Mouse (Mus musculus) ES-Bruce4 (cell line): ENCODE measurements around the gene Adamts12. TPM values are rescaled to one million over a fixed set of nuclear protein-coding genes. Genes with fewer than 3 reads are reported as not detected.

Experiments
- H3K27ac ChIP-seq: 2 replicates; pipeline ENCODE4 v1.5.1; 2012; ENCODE audit warnings: low read length, inconsistent platforms; ENCODE audit not compliant: insufficient read depth
- H3K27me3 ChIP-seq: 2 replicates; pipeline ENCODE4 v1.6.1; 2012; ENCODE audit warnings: mild to moderate bottlenecking, low read length, inconsistent platforms; ENCODE audit not compliant: control insufficient read depth, poor library complexity, insufficient read depth, severe bottlenecking
- H3K36me3 ChIP-seq: 2 replicates; pipeline ENCODE4 v1.6.1; 2012; ENCODE audit warnings: inconsistent platforms, mild to moderate bottlenecking, low read length, moderate library complexity; ENCODE audit not compliant: control insufficient read depth, poor library complexity, insufficient read depth, severe bottlenecking
- H3K4me1 ChIP-seq: one replicate; pipeline ENCODE4 v1.8.1; 2011; ENCODE audit warnings: low read length; ENCODE audit not compliant: control insufficient read depth, insufficient read depth
- H3K4me3 ChIP-seq: 2 replicates; pipeline ENCODE4 v1.5.1; 2011; ENCODE audit warnings: low read depth, mild to moderate bottlenecking, low read length
- H3K9ac ChIP-seq: 2 replicates; pipeline ENCODE4 v1.6.1; 2012; ENCODE audit warnings: low read depth, mild to moderate bottlenecking, inconsistent platforms; ENCODE audit not compliant: poor library complexity, severe bottlenecking
- H3K9me3 ChIP-seq: replicated peaks from 2 replicates; pipeline ENCODE4 v1.6.1; 2012; ENCODE audit warnings: mild to moderate bottlenecking, low read length, inconsistent platforms; ENCODE audit not compliant: control insufficient read depth, poor library complexity, insufficient read depth, severe bottlenecking
- CTCF ChIP-seq: IDR thresholded peaks from one replicate; pipeline ENCODE4 v1.8.1; 2011; ENCODE audit warnings: low read depth, low read length
- EP300 ChIP-seq: IDR thresholded peaks from 2 replicates; pipeline ENCODE4 v1.6.1; 2011; ENCODE audit warnings: low read depth, low read length; ENCODE audit not compliant: insufficient read depth
- POLR2A ChIP-seq: IDR thresholded peaks from one replicate; pipeline ENCODE4 v1.8.1; 2011; ENCODE audit warnings: low read length; ENCODE audit not compliant: insufficient read depth
- polyA plus RNA-seq: library from polyadenylated mRNA; stranded (reverse); fragments of >200 nt; gene quantifications from 2 replicates; pipeline ENCODE4 v1.2.4, GENCODE M21; 2011; ENCODE audit warnings: low read depth; ENCODE audit not compliant: missing spikeins, insufficient read depth, insufficient read length

The Adamts12 gene
- polyA plus RNA-seq, 1 experiment = 1.0 TPM

GRCm38 (mm10) chr15:11396421-11396820, 331.8 kb downstream of the Adamts12 start:
- H3K9ac ChIP-seq = no peak overlapping the region
- TF ChIP-seq EP300 (no peak), CTCF (no peak), POLR2A (no peak)
- no peak overlapping the region for H3K4me3 ChIP-seq
- no peak overlapping the region for H3K27ac ChIP-seq
- peaks cover 52% of the 10 kb centered on the region for H3K36me3 ChIP-seq
- H3K27me3 ChIP-seq = no peaks in the 10 kb centered on the region
- H3K9me3 ChIP-seq = no peaks in the 10 kb centered on the region
- H3K4me1 ChIP-seq = peaks cover 2% of the 10 kb centered on the region

Other genes with a start within 250 kb of the Adamts12 start
- gene C1qtnf3, start 112.5 kb upstream of the Adamts12 start, polyA plus RNA-seq = not detected in 2 replicates
- gene Amacr, start 83.0 kb upstream of the Adamts12 start, polyA plus RNA-seq = 11.8 and 15.0 TPM in 2 replicates
- gene Slc45a2, start 64.1 kb upstream of the Adamts12 start, polyA plus RNA-seq = not detected in 2 replicates
- gene Rxfp3, start 26.8 kb upstream of the Adamts12 start, polyA plus RNA-seq = not detected in 2 replicates